Mouse (Mus musculus) cerebellum, postnatal 25 days (tissue): ENCODE data around the gene Fnd3c2.
"Not testable (repeated sequence)": the region's sequence is repeated elsewhere in the genome, so short reads cannot be mapped to it uniquely, and the experiment has no call there.

Experiments used
- DNase-seq, 2 experiments: peaks; one replicate each; pipeline ENCODE4 v3.0.0; 2021; ENCODE audit warnings: mixed read lengths in 2 of 2

Gene Fnd3c2

GRCm38 (mm10) chrX:106255276-106255675, at the start of gene Fnd3c2:
TSS of gene Fnd3c2 (minus strand) at chrX:106255376.
- no peak for DNase-seq

- no peak for DNase-seq
Observed at GRCm38 (mm10) chrX:106284441-106284840, 29.3 kb upstream of the Fnd3c2 start.

- DNase-seq: no peak
Observed at GRCm38 (mm10) chrX:106221058-106221457, 34.1 kb downstream of the Fnd3c2 start, which contains the start of gene Taf9b. TSS of gene Taf9b (minus strand) at chrX:106221158.

DNA sequence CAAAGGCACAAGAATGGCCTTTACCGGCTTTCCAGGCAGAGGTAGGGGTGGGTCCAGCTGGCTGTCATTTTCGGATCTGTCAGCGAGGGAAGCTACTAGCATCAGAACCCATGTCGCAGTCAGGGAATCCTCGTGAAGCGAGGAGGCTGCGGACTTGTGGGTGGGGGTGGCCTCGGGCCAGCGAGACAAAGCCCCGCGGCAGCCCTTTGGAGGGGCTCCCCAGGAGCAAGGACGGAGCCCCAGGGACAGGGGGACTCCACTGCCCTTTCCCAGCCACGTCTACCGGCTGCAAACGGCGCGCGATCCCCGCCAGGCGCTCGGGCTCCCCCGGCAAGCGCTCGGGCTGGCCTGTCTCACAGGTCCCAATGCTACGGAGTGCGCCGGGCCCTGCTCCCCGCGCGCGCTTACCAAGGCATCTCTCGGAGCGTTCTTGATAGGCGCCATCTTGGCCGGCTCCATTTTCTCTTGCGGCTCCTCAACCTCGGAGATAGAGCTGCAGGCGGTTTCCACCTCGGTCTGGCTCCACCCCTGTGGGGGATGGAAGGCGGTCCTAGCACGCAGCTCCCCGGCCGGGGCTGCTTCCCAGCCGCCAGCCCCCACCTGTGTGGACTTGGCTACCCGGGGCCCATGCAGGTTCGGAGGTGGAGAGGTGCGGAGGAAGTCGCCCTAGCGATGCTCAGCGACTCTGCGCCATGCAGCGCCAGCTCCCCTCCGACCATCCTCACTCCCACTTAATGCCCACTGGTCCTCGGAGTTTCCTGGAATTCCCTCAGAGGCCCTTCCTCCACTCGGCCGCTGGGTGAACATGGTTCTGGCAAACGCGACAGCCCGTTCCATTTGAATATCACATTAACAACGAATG, 35.8 kb downstream of the Fnd3c2 start:
- peak; percentile 84 to 87 for DNase-seq

GRCm38 (mm10) chrX:106209100-106209499, 46.1 kb downstream of the Fnd3c2 start:
- no peak for DNase-seq

- DNase-seq: no peak
Observed at GRCm38 (mm10) chrX:106198904-106199303, 56.3 kb downstream of the Fnd3c2 start.

DNA sequence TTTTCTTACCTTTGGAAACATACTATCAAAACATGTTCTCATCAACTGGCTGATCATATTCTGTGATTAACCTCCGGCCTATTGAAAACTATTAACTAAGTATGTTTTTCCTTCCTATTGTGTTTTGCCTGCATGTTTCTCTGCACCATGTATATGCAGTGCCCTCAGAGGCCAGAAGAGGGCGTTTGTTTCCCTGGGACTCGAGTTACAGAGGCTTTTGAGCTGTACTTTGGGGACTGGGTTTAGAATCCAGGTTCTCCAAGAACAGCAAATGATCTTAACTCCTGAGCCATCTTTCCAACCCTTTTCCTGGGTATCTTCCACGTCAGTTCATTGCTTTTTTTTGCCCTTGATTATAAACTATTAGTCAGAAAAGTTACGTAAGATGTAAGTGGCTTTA, 57.9 kb downstream of the Fnd3c2 start:
- DNase-seq: no peak

DNA sequence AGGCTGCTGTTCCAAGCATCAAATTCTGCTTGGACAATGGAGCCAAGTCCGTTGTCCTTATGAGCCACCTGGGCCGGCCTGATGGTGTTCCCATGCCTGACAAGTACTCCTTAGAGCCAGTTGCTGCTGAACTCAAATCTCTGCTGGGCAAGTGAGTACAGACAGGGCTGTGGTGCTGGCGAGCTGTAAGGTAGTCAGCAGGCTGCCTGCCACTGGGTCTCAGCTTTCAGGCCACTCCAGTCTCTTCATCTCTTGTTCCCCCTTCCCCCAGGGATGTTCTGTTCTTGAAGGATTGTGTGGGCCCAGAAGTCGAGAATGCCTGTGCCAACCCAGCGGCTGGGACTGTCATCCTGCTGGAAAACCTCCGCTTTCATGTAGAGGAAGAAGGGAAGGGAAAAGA, 60.8 kb downstream of the Fnd3c2 start:
- not testable (repeated sequence) for DNase-seq

- DNase-seq: no peak
Observed at GRCm38 (mm10) chrX:106190091-106190490, 65.1 kb downstream of the Fnd3c2 start.

GRCm38 (mm10) chrX:106189356-106189755, 65.8 kb downstream of the Fnd3c2 start:
- DNase-seq: no peak

DNA sequence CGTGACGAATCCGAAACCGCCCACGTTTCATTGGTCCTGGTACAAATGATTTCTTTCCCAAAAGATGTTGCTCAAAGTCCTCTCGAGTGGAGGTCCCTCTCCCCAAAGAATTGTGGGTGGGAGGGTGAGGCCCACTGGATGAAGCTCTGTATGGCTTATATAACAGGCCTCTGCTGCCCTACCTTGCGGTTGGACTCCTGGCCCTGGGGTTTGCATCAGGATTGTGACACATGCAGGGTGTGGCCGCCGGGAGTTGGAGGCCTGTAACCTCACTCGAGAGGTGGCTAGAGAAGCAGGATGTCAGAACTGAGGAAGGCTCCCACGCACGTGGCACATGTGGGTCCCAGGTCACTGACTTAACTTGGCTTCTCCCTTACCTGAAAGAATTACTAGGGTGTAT, 67.4 kb downstream of the Fnd3c2 start:
- DNase-seq: peak; percentile 25 to 38

GRCm38 (mm10) chrX:106186713-106187649, 68.2 kb downstream of the Fnd3c2 start, which contains the start of gene Pgk1:
TSS of gene Pgk1 (plus strand) at chrX:106187100.
- DNase-seq: peak; percentile 83 to 94

GRCm38 (mm10) chrX:106185706-106186105, 69.5 kb downstream of the Fnd3c2 start:
- no peak for DNase-seq
